Mouse (Mus musculus) liver, embryonic 14.5 days (tissue): ENCODE results near the gene a. TPM values are rescaled to one million over a fixed set of nuclear protein-coding genes. Genes with fewer than 3 reads are reported as not detected.

Experiments used
- ATAC-seq: fragments of 200-750 bp; cut with Nextera tagmentation; 2 replicates; pipeline ENCODE4 v1.8.0; 2017; ENCODE audit warnings: moderate number of reproducible peaks, mild to moderate bottlenecking, moderate library complexity; ENCODE audit not compliant: insufficient read depth
- DNase-seq, 3 experiments: peaks; one replicate each; pipeline ENCODE4 v3.0.0-alpha.2; 2012 to 2013; ENCODE audit warnings: low read depth in 3 of 3, low spot score in 3 of 3
- H3K27ac ChIP-seq: fragments of 300-500 bp; sonication (generic); 2 replicates; pipeline ENCODE4 v1.5.1; 2014; ENCODE audit warnings: moderate library complexity, mild to moderate bottlenecking, control low read depth, inconsistent platforms
- H3K27me3 ChIP-seq: fragments of 300-500 bp; sonication (generic); 2 replicates; pipeline ENCODE4 v1.6.1; 2014; ENCODE audit warnings: mild to moderate bottlenecking, low read length, moderate library complexity; ENCODE audit not compliant: control insufficient read depth, insufficient read depth
- H3K36me3 ChIP-seq: fragments of 300-500 bp; sonication (generic); replicated peaks from 2 replicates; pipeline ENCODE4 v1.6.1; 2014; ENCODE audit warnings: low read depth; ENCODE audit not compliant: control insufficient read depth, insufficient read depth
- H3K4me1 ChIP-seq, 2 experiments: fragments of 200-500 bp in 1 of 2; fragments of 300-500 bp in 1 of 2; sonication (generic) in 1 of 2; replicated peaks; 2 replicates each; pipeline ENCODE4 v1.6.1; 2012 to 2014; ENCODE audit warnings: antibody characterized with exemption in 1 of 2, inconsistent platforms in 1 of 2, low read length in 1 of 2; ENCODE audit not compliant: control insufficient read depth in 2 of 2, insufficient read depth in 2 of 2
- H3K4me2 ChIP-seq: fragments of 300-500 bp; sonication (generic); 2 replicates; pipeline ENCODE4 v1.6.1; 2014; ENCODE audit warnings: low read depth, mild to moderate bottlenecking, control low read depth, moderate library complexity
- H3K4me3 ChIP-seq, 2 experiments: fragments of 200-500 bp in 1 of 2; fragments of 300-500 bp in 1 of 2; sonication (generic) in 1 of 2; 2 replicates each; pipeline ENCODE4 v1.5.1; 2012 to 2014; ENCODE audit warnings: low read depth in 2 of 2, low read length in 2 of 2, mild to moderate bottlenecking in 2 of 2, control low read depth in 1 of 2, inconsistent platforms in 1 of 2, moderate library complexity in 1 of 2; ENCODE audit not compliant: insufficient read depth in 1 of 2
- H3K9ac ChIP-seq: fragments of 300-500 bp; sonication (generic); replicated peaks from 2 replicates; pipeline ENCODE4 v1.6.1; 2014; ENCODE audit warnings: mild to moderate bottlenecking, control low read depth, moderate library complexity
- H3K9me3 ChIP-seq: fragments of 300-500 bp; sonication (generic); 2 replicates; pipeline ENCODE4 v1.6.1; 2016; ENCODE audit warnings: low read length, mixed read lengths; ENCODE audit not compliant: control insufficient read depth
- CTCF ChIP-seq: IDR thresholded peaks from 2 replicates; pipeline ENCODE4 v1.5.1; 2016; ENCODE audit warnings: antibody characterized with exemption, low read depth, control low read depth
- EP300 ChIP-seq: IDR thresholded peaks from 2 replicates; pipeline ENCODE4 v1.6.1; 2016; ENCODE audit warnings: antibody characterized with exemption, low read depth
- WGBS: fragments of 180-500 bp; shearing (Covaris S2); extraction: QIAGEN DNeasy Blood & Tissue Kit; methylation state at CpG from one replicate; pipeline ENCODE4 v1.1.7; 2014; ENCODE audit not compliant: insufficient replicate concordance; 5-methylcytosine and 5-hydroxymethylcytosine counted together
- polyA plus RNA-seq, 2 experiments: library from polyadenylated mRNA; depleted of rRNA in 1 of 2; stranded (reverse) in 1 of 2; unstranded in 1 of 2; fragments of >200 nt; fragmentation: Nextera tagmentation in 1 of 2; extraction: Ambion mirVana in 1 of 2; gene quantifications; 2 replicates each; pipeline versions ENCODE4 v1.2.1 to v1.2.3; 2012 to 2014

a gene
- polyA plus RNA-seq, 2 experiments: 0.25 to 0.36 TPM

DNA sequence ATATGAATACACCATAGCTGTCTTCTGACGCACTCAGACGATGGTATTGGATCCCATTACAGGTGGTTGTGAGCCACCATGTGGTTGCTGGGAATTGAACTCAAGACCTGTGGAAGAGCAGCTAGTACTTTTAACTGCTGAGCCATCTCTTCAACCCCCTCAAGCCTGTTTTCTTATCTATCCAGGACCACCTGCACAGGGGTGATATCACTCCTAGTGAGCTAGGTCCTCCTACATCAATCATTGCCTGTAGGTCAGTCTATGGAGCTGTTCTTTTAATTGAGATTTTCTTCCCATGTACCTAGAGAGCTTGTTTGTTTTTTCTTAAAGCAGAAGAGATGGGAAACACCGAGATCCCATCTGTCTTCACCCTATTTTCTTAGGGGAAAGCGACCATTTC is 12.6 kb downstream of the a start:
- H3K9me3 ChIP-seq: no peaks in the 10 kb centered on the region
- no peak overlapping the region for H3K4me2 ChIP-seq
- ATAC-seq (peak; percentile 77), DNase-seq (peak in 1 of 3 experiments; percentile 29)
- peaks cover 7% of the 10 kb centered on the region; the same call in 1 of the 2 replicates for H3K36me3 ChIP-seq
- no peak overlapping the region for H3K27ac ChIP-seq
- H3K9ac ChIP-seq: no peak overlapping the region
- TF ChIP-seq CTCF (no peak), EP300 (peak; percentile 68)
- H3K4me3 ChIP-seq: no peak overlapping the region
- 56% methylated on average over 4 of the region's 4 CpGs for WGBS
- H3K4me1 ChIP-seq: peaks cover 22 to 25% of the 10 kb centered on the region in 2 experiments
- H3K27me3 ChIP-seq: no peaks in the 10 kb centered on the region

- no peak for ATAC-seq
- no peaks in the 10 kb centered on the region for H3K27me3 ChIP-seq
- 80% methylated on average over 1 of the region's 1 CpGs for WGBS
- TF ChIP-seq EP300 (no peak), CTCF (no peak)
- peaks cover 14 to 19% of the 10 kb centered on the region in 2 experiments for H3K4me1 ChIP-seq
- H3K4me3 ChIP-seq: no peak overlapping the region
- no peaks in the 10 kb centered on the region for H3K9me3 ChIP-seq
- no peak overlapping the region for H3K4me2 ChIP-seq
- H3K36me3 ChIP-seq: peaks cover 4% of the 10 kb centered on the region
- no peak overlapping the region for H3K9ac ChIP-seq
- H3K27ac ChIP-seq: no peak overlapping the region
- DNase-seq: no peak
Measured at GRCm38 (mm10) chr2:154807689-154808088, 16.5 kb downstream of the a start.

DNA sequence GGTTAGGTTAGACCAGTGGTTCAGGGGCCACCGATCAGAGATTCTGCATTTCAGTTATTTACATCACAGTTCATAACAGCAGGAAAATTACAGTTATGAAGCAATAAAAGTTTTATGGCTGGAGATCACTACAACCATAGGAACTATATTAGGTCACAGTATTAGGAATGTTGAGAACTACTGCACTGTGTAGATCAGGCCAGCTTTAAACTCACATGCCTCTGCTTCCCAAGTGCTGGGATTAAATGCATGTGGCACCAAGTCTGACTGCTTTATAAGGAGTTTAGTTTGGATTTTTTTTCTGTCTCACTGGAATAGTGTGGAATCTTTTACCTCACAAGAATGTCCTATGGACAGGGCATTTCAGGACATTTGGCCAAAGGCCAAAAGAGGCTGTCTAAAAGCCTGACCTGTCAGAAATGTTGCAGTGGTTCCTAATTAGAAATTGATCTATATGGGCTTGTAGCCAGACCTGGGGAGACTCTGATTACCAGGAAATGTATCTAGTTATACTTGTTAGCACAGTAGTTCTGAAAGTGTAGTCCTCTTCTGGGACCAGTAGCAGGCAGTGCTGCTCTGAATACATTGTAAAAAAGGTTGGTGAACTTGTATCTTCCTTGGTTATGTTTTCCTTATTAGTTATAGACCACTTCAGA is 18.0 kb downstream of the a start:
- no peaks in the 10 kb centered on the region for H3K27me3 ChIP-seq
- TF ChIP-seq CTCF (no peak), EP300 (no peak)
- H3K4me3 ChIP-seq: no peak overlapping the region
- no peaks in the 10 kb centered on the region for H3K9me3 ChIP-seq
- H3K4me1 ChIP-seq: peaks cover 2 to 6% of the 10 kb centered on the region in 2 experiments; a peak in 2 of 4 replicates
- no peak overlapping the region for H3K4me2 ChIP-seq
- DNase-seq (no peak), ATAC-seq (no peak)
- no peak overlapping the region for H3K27ac ChIP-seq
- 84% methylated on average over 1 of the region's 1 CpGs for WGBS
- peaks cover 4% of the 10 kb centered on the region for H3K36me3 ChIP-seq
- no peak overlapping the region for H3K9ac ChIP-seq

DNA sequence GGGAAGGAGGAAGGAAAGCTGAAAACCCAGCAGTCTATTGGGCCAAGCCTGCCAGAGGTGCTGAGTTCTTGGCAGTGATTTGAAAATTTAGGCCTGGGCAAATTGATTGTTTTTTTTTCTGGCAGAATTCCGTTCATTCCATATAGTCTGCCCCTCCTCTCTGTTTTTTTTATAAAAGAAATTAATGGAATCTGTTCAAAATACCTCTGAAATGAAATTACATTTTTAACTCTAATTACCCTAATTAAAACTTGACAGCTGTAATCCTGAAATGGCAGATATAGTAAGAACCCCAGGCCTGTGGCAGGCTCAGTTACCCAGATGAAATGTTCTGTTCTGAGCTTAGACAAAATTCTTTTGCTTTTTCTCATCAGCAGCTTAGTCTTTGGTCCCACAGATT is 19.6 kb downstream of the a start:
- H3K27me3 ChIP-seq: no peaks in the 10 kb centered on the region
- 0 out of 4 replicates have a peak, but pooled peaks cover 0 to 2% of the 10 kb centered on the region in 2 experiments for H3K4me1 ChIP-seq
- no peak for ATAC-seq
- no peak overlapping the region for H3K4me2 ChIP-seq
- H3K9me3 ChIP-seq: no peaks in the 10 kb centered on the region
- H3K36me3 ChIP-seq: peaks cover 4% of the 10 kb centered on the region
- no peak overlapping the region for H3K9ac ChIP-seq
- no peak for DNase-seq
- TF ChIP-seq EP300 (no peak), CTCF (no peak)
- WGBS: 74% methylated on average over 1 of the region's 1 CpGs
- H3K4me3 ChIP-seq: no peak overlapping the region
- no peak overlapping the region for H3K27ac ChIP-seq

DNA sequence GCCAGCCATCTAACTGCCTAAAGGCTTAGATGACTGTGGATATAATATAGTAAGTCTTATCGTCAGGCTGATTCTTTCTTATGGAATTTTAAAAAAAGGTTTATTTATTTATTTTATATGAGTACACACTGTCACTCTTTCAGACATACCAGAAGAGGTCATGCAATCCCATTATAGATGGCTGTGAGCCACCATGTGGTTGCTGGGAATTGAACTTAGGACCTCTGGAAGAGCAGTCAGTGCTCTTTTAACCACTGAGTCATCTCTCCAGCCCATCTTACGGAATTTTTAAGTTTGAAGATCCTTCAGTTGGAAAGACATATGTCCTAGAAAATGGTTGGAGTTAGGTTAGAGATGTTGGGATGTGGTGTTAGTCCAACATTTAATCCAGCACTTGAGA is 22.2 kb downstream of the a start:
- no peak for ATAC-seq
- no peak for TF ChIP-seq EP300
- TF ChIP-seq CTCF: no peak
- Histone ChIP-seq H3K27me3 (no peaks in the 10 kb centered on the region), H3K4me3 (no peak overlapping the region), H3K4me2 (no peak overlapping the region), H3K9me3 (no peaks in the 10 kb centered on the region), H3K9ac (no peak overlapping the region), H3K36me3 (peaks cover 4% of the 10 kb centered on the region), H3K4me1 (peaks cover 0 to 9% of the 10 kb centered on the region in 2 experiments; a peak in 2 of 4 replicates), H3K27ac (no peak overlapping the region)
- no peak for DNase-seq
- WGBS: 88% methylated on average over 2 of the region's 2 CpGs
